Mouse (Mus musculus) erythroblast, embryonic 14.5 days (primary cell): Measurements from ENCODE around the gene Ulk2. TPM values are rescaled to one million over a fixed set of nuclear protein-coding genes. Genes with fewer than 3 reads are reported as not detected.
"Not testable (repeated sequence)": the region's sequence is repeated elsewhere in the genome, so short reads cannot be mapped to it uniquely, and the experiment has no call there.

Source experiments
- H3K27me3 ChIP-seq: 2 replicates; pipeline ENCODE4 v1.6.1; 2012; ENCODE audit warnings: inconsistent platforms; ENCODE audit not compliant: control insufficient read depth
- H3K36me3 ChIP-seq: 2 replicates; pipeline ENCODE4 v1.6.1; 2012; ENCODE audit warnings: mild to moderate bottlenecking, inconsistent platforms; ENCODE audit not compliant: control insufficient read depth
- H3K4me1 ChIP-seq: 2 replicates; pipeline ENCODE4 v1.6.1; 2012; ENCODE audit warnings: inconsistent platforms; ENCODE audit not compliant: control insufficient read depth
- H3K4me3 ChIP-seq: replicated peaks from 2 replicates; pipeline ENCODE3; 2012; ENCODE audit warnings: moderate library complexity, mild to moderate bottlenecking, inconsistent platforms
- H3K9me3 ChIP-seq: 2 replicates; pipeline ENCODE4 v1.6.1; 2012; ENCODE audit warnings: low read length, inconsistent platforms, mixed read lengths; ENCODE audit not compliant: control insufficient read depth
- GATA1 ChIP-seq: IDR thresholded peaks from 2 replicates; pipeline ENCODE4 v1.6.1; 2012; ENCODE audit warnings: low read length, inconsistent platforms, mixed read lengths
- TAL1 ChIP-seq: IDR thresholded peaks from 3 replicates; pipeline ENCODE4 v1.6.1; 2012; ENCODE audit warnings: low read length, inconsistent platforms, mixed read lengths
- polyA plus RNA-seq: library from polyadenylated mRNA; stranded (reverse); fragments of >175 nt; gene quantifications from 2 replicates; pipeline ENCODE4 v1.2.3, GENCODE M21; 2012

Gene Ulk2
- polyA plus RNA-seq, 1 experiment = 0.07 TPM

GRCm38 (mm10) chr11:61853659-61854058 lies 1.2 kb downstream of the Ulk2 start:
- Histone ChIP-seq H3K9me3 (no peaks in the 10 kb centered on the region), H3K36me3 (no peaks in the 10 kb centered on the region), H3K4me3 (peak overlapping the region; percentile 75), H3K27me3 (peaks cover 30% of the 10 kb centered on the region), H3K4me1 (peaks cover 19% of the 10 kb centered on the region)
- no peak for TF ChIP-seq TAL1
- TF ChIP-seq GATA1 = no peak

GRCm38 (mm10) chr11:61852916-61853315 lies 2.0 kb downstream of the Ulk2 start:
- Histone ChIP-seq H3K4me3 (no peak overlapping the region), H3K27me3 (peaks cover 30% of the 10 kb centered on the region), H3K9me3 (no peaks in the 10 kb centered on the region), H3K36me3 (no peaks in the 10 kb centered on the region), H3K4me1 (peaks cover 19% of the 10 kb centered on the region)
- TF ChIP-seq TAL1 = no peak
- TF ChIP-seq GATA1 = no peak

DNA sequence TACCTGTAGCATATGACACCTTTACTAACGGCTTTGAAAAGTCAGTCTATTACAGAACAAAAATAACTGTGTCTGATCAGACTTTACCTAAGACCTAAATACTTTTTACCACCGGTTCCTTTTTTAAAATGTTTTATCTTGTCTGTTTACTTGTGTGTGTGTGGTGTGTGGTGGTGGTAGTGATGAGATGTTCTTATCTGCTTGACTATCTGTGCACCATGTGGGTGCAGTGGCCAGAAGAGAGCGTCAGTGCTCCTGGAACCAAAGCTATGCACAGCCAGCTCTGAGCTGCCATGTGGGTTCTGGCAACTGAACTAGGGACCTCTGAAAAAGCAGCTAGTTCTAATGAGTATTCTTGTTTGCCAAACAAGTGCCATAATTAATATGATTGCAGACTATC lies 3.7 kb downstream of the Ulk2 start:
- Histone ChIP-seq H3K4me3 (no peak overlapping the region), H3K36me3 (no peaks in the 10 kb centered on the region), H3K9me3 (no peaks in the 10 kb centered on the region), H3K4me1 (peaks cover 19% of the 10 kb centered on the region), H3K27me3 (peaks cover 26% of the 10 kb centered on the region)
- no peak for TF ChIP-seq GATA1
- TF ChIP-seq TAL1 = no peak

DNA sequence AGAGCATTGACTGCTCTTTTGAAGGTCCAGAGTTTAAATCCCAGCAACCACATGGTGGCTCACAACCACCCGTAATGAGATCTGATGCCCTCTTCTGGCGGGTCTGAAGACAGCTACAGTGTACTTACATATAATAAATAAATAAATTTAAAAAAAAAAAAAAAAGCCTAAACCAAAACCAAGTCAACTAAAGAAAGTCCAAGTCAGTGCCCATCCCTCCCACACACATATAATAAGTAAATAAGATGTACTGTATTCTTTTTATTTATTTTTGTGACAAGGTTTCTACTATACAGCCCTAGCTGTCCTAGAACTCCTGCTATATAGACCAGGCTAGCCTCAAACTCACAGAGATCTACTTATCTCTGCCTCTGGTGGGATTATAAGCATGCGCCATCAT lies 14.2 kb downstream of the Ulk2 start:
- not testable (repeated sequence) for H3K27me3 ChIP-seq, H3K9me3 ChIP-seq, H3K4me3 ChIP-seq, H3K4me1 ChIP-seq, H3K36me3 ChIP-seq

- TF ChIP-seq TAL1 (no peak), GATA1 (no peak)
- Histone ChIP-seq H3K27me3 (no peaks in the 10 kb centered on the region), H3K9me3 (no peaks in the 10 kb centered on the region), H3K36me3 (no peaks in the 10 kb centered on the region; the same call in 1 of the 2 replicates), H3K4me3 (no peak overlapping the region), H3K4me1 (no peaks in the 10 kb centered on the region)
These were observed 14.9 kb downstream of the Ulk2 start for GRCm38 (mm10) chr11:61839940-61840339.

GRCm38 (mm10) chr11:61839182-61839581 lies 15.7 kb downstream of the Ulk2 start:
- no peak overlapping the region for H3K4me3 ChIP-seq
- H3K4me1 ChIP-seq = no peaks in the 10 kb centered on the region
- no peaks in the 10 kb centered on the region for H3K9me3 ChIP-seq
- H3K36me3 ChIP-seq = no peaks in the 10 kb centered on the region; the same call in 1 of the 2 replicates
- no peaks in the 10 kb centered on the region for H3K27me3 ChIP-seq
- TF ChIP-seq GATA1 = no peak
- no peak for TF ChIP-seq TAL1

- Histone ChIP-seq H3K36me3 (no peaks in the 10 kb centered on the region; the same call in 1 of the 2 replicates), H3K4me1 (no peaks in the 10 kb centered on the region), H3K27me3 (no peaks in the 10 kb centered on the region), H3K9me3 (no peaks in the 10 kb centered on the region), H3K4me3 (no peak overlapping the region)
- TF ChIP-seq TAL1 (no peak), GATA1 (no peak)
These were observed 45.1 kb downstream of the Ulk2 start for GRCm38 (mm10) chr11:61809793-61810192.

- H3K27me3 ChIP-seq = no peaks in the 10 kb centered on the region
- no peak for TF ChIP-seq GATA1
- no peak for TF ChIP-seq TAL1
- H3K36me3 ChIP-seq = no peaks in the 10 kb centered on the region; the same call in 1 of the 2 replicates
- no peaks in the 10 kb centered on the region for H3K4me1 ChIP-seq
- H3K4me3 ChIP-seq = no peak overlapping the region
- no peaks in the 10 kb centered on the region for H3K9me3 ChIP-seq
These were observed 46.2 kb downstream of the Ulk2 start for GRCm38 (mm10) chr11:61808551-61809117.

DNA sequence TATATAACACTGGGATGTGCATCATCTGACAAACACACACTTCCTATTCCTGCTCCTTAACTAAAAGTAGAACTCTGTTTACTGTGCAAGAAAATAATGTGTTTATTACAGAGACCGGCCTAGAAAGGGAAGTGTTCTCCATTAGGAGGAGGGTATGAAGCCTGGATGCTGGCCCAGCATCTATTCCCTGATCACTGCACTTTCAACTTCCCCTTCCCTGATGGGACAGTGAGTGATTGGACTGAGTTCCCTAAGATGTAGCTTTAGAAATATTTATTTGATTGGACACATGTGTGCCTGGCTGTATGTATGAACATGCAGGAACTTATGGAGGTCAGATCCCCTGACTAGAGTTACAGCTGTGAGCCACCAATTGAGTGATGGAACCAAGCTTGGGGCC lies 61.4 kb downstream of the Ulk2 start:
- H3K4me3 ChIP-seq = no peak overlapping the region
- peaks cover 3% of the 10 kb centered on the region; the same call in 1 of the 2 replicates for H3K36me3 ChIP-seq
- TF ChIP-seq GATA1 = no peak
- TF ChIP-seq TAL1 = no peak
- H3K27me3 ChIP-seq = no peaks in the 10 kb centered on the region
- H3K9me3 ChIP-seq = no peaks in the 10 kb centered on the region
- H3K4me1 ChIP-seq = no peaks in the 10 kb centered on the region

DNA sequence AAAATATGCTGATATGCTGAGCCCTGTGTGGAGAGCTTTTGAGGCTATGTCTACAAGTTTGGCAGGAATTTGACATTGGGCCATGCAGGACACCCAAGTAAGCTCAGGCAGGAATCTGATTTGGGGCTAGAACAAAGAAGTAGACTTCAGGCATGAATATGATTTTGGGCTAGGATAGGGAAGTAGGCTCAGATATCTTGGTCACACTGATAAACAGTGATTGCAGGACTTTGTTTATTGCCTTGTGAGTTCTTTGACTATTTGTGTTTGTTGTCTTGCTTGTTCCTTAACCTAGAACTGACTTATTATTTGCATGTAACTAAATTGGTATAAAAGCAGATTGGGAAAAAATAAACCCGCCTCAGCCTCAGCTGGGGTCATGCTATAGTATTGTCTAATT lies 66.3 kb downstream of the Ulk2 start:
- TF ChIP-seq GATA1 = no peak
- TF ChIP-seq TAL1 = no peak
- no peaks in the 10 kb centered on the region for H3K9me3 ChIP-seq
- H3K36me3 ChIP-seq = peaks cover 3% of the 10 kb centered on the region; the same call in 1 of the 2 replicates
- no peak overlapping the region for H3K4me3 ChIP-seq
- H3K27me3 ChIP-seq = no peaks in the 10 kb centered on the region
- no peaks in the 10 kb centered on the region for H3K4me1 ChIP-seq

GRCm38 (mm10) chr11:61782526-61782925 lies 72.3 kb downstream of the Ulk2 start:
- not testable (repeated sequence) for H3K4me1 ChIP-seq, H3K27me3 ChIP-seq, H3K9me3 ChIP-seq, H3K36me3 ChIP-seq, H3K4me3 ChIP-seq
